Mouse (Mus musculus) liver, adult 2 months (tissue): ENCODE measurements around the gene 4930435E12Rik. TPM values are rescaled to one million over a fixed set of nuclear protein-coding genes. Genes with fewer than 3 reads are reported as not detected.

Experiments used
- DNase-seq: peaks from one replicate; pipeline ENCODE4 v3.0.0-alpha.2; 2011; ENCODE audit warnings: low read depth, low spot score; ENCODE audit errors: extremely low read depth
- H3K27ac ChIP-seq: fragments of 200-500 bp; replicated peaks from 2 replicates; pipeline ENCODE4 v1.5.1; 2012; ENCODE audit warnings: low read depth, mild to moderate bottlenecking, control low read depth, inconsistent platforms, low read length; ENCODE audit not compliant: insufficient read depth
- H3K27me3 ChIP-seq: fragments of 200-500 bp; 2 replicates; pipeline ENCODE4 v1.6.1; 2012; ENCODE audit warnings: mild to moderate bottlenecking, moderate library complexity, low read length, inconsistent platforms; ENCODE audit not compliant: control insufficient read depth, insufficient read depth
- H3K36me3 ChIP-seq: fragments of 200-500 bp; 2 replicates; pipeline ENCODE4 v1.6.1; 2012; ENCODE audit warnings: low read length, inconsistent platforms; ENCODE audit not compliant: control insufficient read depth, insufficient read depth
- H3K4me1 ChIP-seq: fragments of 200-500 bp; 2 replicates; pipeline ENCODE4 v1.6.1; 2011; ENCODE audit warnings: low read length; ENCODE audit not compliant: control insufficient read depth, insufficient read depth
- H3K4me3 ChIP-seq: fragments of 200-500 bp; 2 replicates; pipeline ENCODE4 v1.5.1; 2011; ENCODE audit warnings: low read depth, mild to moderate bottlenecking, control low read depth, low read length, moderate library complexity; ENCODE audit not compliant: insufficient read depth
- H3K79me2 ChIP-seq: fragments of 200-500 bp; 2 replicates; pipeline ENCODE4 v1.6.1; 2012; ENCODE audit warnings: inconsistent platforms, mild to moderate bottlenecking, low read length, moderate library complexity; ENCODE audit not compliant: control insufficient read depth, insufficient read depth
- H3K9ac ChIP-seq: fragments of 200-500 bp; 2 replicates; pipeline ENCODE4 v1.6.1; 2012; ENCODE audit warnings: low read depth, mild to moderate bottlenecking, control low read depth, inconsistent platforms, low read length
- CTCF ChIP-seq: fragments of 200-500 bp; IDR thresholded peaks from 2 replicates; pipeline ENCODE4 v1.5.1; 2011; ENCODE audit warnings: low read depth, low read length, control low read depth
- POLR2A ChIP-seq: fragments of 200-500 bp; IDR thresholded peaks from 2 replicates; pipeline ENCODE4 v1.6.1; 2011; ENCODE audit warnings: low read length, control low read depth; ENCODE audit not compliant: insufficient read depth; ENCODE audit errors: extremely low read depth
- WGBS: fragments of 180-500 bp; shearing (Covaris S2); methylation state at CpG from one replicate; pipeline ENCODE4 v1.1.7; 2018; 5-methylcytosine and 5-hydroxymethylcytosine counted together
- polyA plus RNA-seq: library from polyadenylated mRNA; depleted of rRNA; stranded (reverse); fragments of >200 nt; gene quantifications from 2 replicates; pipeline ENCODE4 v1.2.3, GENCODE M21; 2012; rRNA removed
- total RNA-seq: library from RNA; depleted of rRNA; stranded (reverse); fragments of >200 nt; gene quantifications from 2 replicates; pipeline ENCODE4 v1.2.3, GENCODE M21; 2014; rRNA removed

4930435E12Rik gene
- not detected in 2 replicates for total RNA-seq
- not detected in 2 replicates for polyA plus RNA-seq

- Histone ChIP-seq H3K79me2 (no peaks in the 10 kb centered on the region), H3K36me3 (no peaks in the 10 kb centered on the region), H3K9ac (no peak within 1 kb of the TSS), H3K27me3 (peaks cover 2% of the 10 kb centered on the region; the same call in 1 of the 2 replicates), H3K27ac (no peak within 1 kb of the TSS), H3K4me1 (no peaks in the 10 kb centered on the region), H3K4me3 (no peak within 1 kb of the TSS)
- TF ChIP-seq POLR2A: no peak
- no peak for TF ChIP-seq CTCF
- 79% methylated on average over 3 of the region's 3 CpGs for WGBS
- DNase-seq: no peak
Observed at GRCm38 (mm10) chr16:38828649-38829048, at the start of gene 4930435E12Rik. TSS of gene 4930435E12Rik (minus strand) at chr16:38828749.

DNA sequence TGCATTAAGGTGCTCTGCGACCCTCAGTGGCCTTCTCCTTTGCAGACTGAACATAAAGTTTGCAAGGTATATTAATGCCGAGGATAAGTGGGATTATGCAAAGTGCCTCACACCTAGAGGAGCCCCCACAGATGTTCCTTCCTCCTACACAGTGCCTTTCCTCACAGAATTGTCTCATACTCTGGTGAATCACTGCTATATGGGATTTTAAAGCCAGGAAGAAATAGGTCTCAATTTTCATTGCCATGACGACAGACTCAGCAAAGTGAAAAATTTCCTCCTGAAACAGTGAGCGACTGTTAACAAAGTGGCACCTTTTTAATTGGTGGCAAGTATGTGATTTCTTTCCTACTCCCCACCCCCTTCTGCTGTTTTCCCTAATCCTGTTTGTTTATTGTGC is 45.9 kb upstream of the 4930435E12Rik start:
- TF ChIP-seq POLR2A (no peak), CTCF (no peak)
- no peak for DNase-seq
- H3K9ac ChIP-seq: no peak overlapping the region
- H3K27ac ChIP-seq: no peak overlapping the region
- H3K79me2 ChIP-seq: no peaks in the 10 kb centered on the region
- no peaks in the 10 kb centered on the region for H3K27me3 ChIP-seq
- H3K4me3 ChIP-seq: no peak overlapping the region
- H3K36me3 ChIP-seq: no peaks in the 10 kb centered on the region
- H3K4me1 ChIP-seq: no peaks in the 10 kb centered on the region
- WGBS: 47% methylated on average over 4 of the region's 4 CpGs

DNA sequence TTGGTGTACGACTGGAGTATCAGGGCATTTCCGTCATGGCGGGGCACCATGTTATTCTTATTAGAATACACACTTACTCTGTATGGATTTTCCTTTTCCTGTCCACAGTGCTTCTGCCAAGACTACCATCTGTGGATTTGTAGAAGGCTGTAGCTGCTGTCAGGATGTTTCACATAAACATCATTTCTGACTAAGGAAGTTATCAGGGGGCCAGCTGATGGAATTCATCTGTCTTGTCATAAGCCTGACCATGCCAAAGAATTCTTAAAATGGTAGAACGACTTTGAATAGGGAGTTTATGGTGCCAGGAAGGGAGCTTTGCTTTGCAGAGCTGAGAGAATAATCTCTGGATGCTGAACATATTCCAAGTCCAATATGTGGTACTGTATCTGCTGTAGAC is 44.7 kb upstream of the 4930435E12Rik start:
- Histone ChIP-seq H3K27me3 (no peaks in the 10 kb centered on the region), H3K79me2 (no peaks in the 10 kb centered on the region), H3K27ac (no peak overlapping the region), H3K4me1 (no peaks in the 10 kb centered on the region), H3K36me3 (no peaks in the 10 kb centered on the region), H3K9ac (no peak overlapping the region), H3K4me3 (no peak overlapping the region)
- no peak for DNase-seq
- WGBS: 85% methylated on average over 4 of the region's 4 CpGs
- TF ChIP-seq POLR2A: no peak
- no peak for TF ChIP-seq CTCF

DNA sequence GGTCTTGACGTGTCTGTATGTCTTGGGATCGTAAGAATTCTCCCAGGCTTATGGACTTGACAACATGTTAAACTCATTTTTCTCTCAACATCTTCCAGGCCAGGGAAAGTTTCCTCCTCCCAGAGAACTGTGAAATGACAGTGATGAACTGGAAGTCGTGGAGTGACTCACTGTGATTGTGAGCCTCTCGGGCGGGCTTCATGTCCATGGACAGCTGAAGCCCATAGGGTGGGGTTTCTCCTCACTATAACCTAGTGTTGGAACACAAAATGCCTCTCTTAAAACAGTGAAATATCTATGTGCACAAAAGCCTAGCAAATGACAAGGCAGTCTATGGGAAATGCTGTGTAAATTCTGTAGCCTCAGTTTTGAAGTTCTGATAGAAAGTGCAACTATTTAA is 35.8 kb upstream of the 4930435E12Rik start:
- DNase-seq: no peak

GRCm38 (mm10) chr16:38860548-38860947 is 32.0 kb upstream of the 4930435E12Rik start:
- no peak overlapping the region for H3K9ac ChIP-seq
- 85% methylated on average over 6 of the region's 6 CpGs for WGBS
- H3K27ac ChIP-seq: no peak overlapping the region
- no peaks in the 10 kb centered on the region for H3K36me3 ChIP-seq
- H3K79me2 ChIP-seq: no peaks in the 10 kb centered on the region
- no peak overlapping the region for H3K4me3 ChIP-seq
- H3K27me3 ChIP-seq: no peaks in the 10 kb centered on the region
- no peak for TF ChIP-seq POLR2A
- no peak for TF ChIP-seq CTCF
- DNase-seq: no peak
- H3K4me1 ChIP-seq: peaks cover 4% of the 10 kb centered on the region; the same call in 1 of the 2 replicates

More for the DNA sequence above, 35.8 kb upstream of the 4930435E12Rik start:
- Histone ChIP-seq H3K27me3 (no peaks in the 10 kb centered on the region), H3K36me3 (no peaks in the 10 kb centered on the region), H3K4me1 (peaks cover 4% of the 10 kb centered on the region; the same call in 1 of the 2 replicates), H3K79me2 (no peaks in the 10 kb centered on the region), H3K27ac (no peak overlapping the region), H3K9ac (no peak overlapping the region), H3K4me3 (no peak overlapping the region)
- WGBS: 83% methylated on average over 5 of the region's 5 CpGs
- no peak for TF ChIP-seq CTCF
- no peak for TF ChIP-seq POLR2A

GRCm38 (mm10) chr16:38858120-38858749 is 29.7 kb upstream of the 4930435E12Rik start:
- TF ChIP-seq POLR2A: no peak
- TF ChIP-seq CTCF: peak; percentile 25; the same call in 1 of the 2 replicates
- DNase-seq: peak; percentile 27
- H3K27ac ChIP-seq: no peak overlapping the region
- no peaks in the 10 kb centered on the region for H3K36me3 ChIP-seq
- peaks cover 4% of the 10 kb centered on the region; the same call in 1 of the 2 replicates for H3K4me1 ChIP-seq
- H3K9ac ChIP-seq: no peak overlapping the region
- 22% methylated on average over 8 of the region's 8 CpGs for WGBS
- no peaks in the 10 kb centered on the region for H3K27me3 ChIP-seq
- no peak overlapping the region for H3K4me3 ChIP-seq
- no peaks in the 10 kb centered on the region for H3K79me2 ChIP-seq
